Mouse (Mus musculus): ENCODE results near the gene Kif13a.

- TF ChIP-seq POLR2A (IDR thresholded peaks at IDR 0.05; ENCODE audit: borderline replicate concordance, insufficient read depth, low read length): no peak
- TF ChIP-seq CTCF (IDR thresholded peaks at IDR 0.05; ENCODE audit: borderline replicate concordance, insufficient read depth, low read depth, low read length): no peak
Measured at GRCm38 (mm10) chr13:46904982-46905621, 24.6 kb downstream of the Kif13a start.

All from cerebellum, adult 2 months (tissue).